Mouse (Mus musculus) stomach, embryonic 14.5 days (tissue): ENCODE results near the gene Gm17018. TPM values are rescaled to one million over a fixed set of nuclear protein-coding genes. Genes with fewer than 3 reads are reported as not detected.

Experiments used
- ATAC-seq: fragments of 200-750 bp; cut with Nextera tagmentation; 2 replicates; pipeline ENCODE4 v1.8.0; 2017; ENCODE audit warnings: low read depth, moderate TSS enrichment; ENCODE audit not compliant: insufficient number of reproducible peaks, insufficient read depth, low FRiP score
- H3K27ac ChIP-seq: fragments of 300-500 bp; sonication (generic); 2 replicates; pipeline ENCODE4 v1.5.1; 2014; ENCODE audit warnings: mild to moderate bottlenecking, low read length, moderate library complexity, mixed read lengths
- H3K27me3 ChIP-seq: fragments of 300-500 bp; sonication (generic); 2 replicates; pipeline ENCODE4 v1.6.1; 2014; ENCODE audit warnings: low read length, control low read depth, mixed read lengths; ENCODE audit not compliant: control insufficient read depth, insufficient read depth
- H3K36me3 ChIP-seq: fragments of 300-500 bp; sonication (generic); 2 replicates; pipeline ENCODE4 v1.6.1; 2014; ENCODE audit warnings: mild to moderate bottlenecking, control low read depth, low read length, moderate library complexity, mixed read lengths; ENCODE audit not compliant: control insufficient read depth, insufficient read depth
- H3K4me1 ChIP-seq: fragments of 300-500 bp; sonication (generic); 2 replicates; pipeline ENCODE4 v1.6.1; 2014; ENCODE audit warnings: low read length, control low read depth, mixed read lengths; ENCODE audit not compliant: control insufficient read depth, insufficient read depth
- H3K4me2 ChIP-seq: fragments of 300-500 bp; sonication (generic); replicated peaks from 2 replicates; pipeline ENCODE4 v1.6.1; 2014; ENCODE audit warnings: low read depth, low read length, control low read depth
- H3K4me3 ChIP-seq: fragments of 300-500 bp; sonication (generic); 2 replicates; pipeline ENCODE4 v1.5.1; 2014; ENCODE audit warnings: low read depth, low read length, control low read depth
- H3K9ac ChIP-seq: fragments of 300-500 bp; sonication (generic); replicated peaks from 2 replicates; pipeline ENCODE4 v1.6.1; 2014; ENCODE audit warnings: low read depth, mild to moderate bottlenecking, control low read depth, low read length, moderate library complexity, mixed read lengths
- H3K9me3 ChIP-seq: fragments of 300-500 bp; sonication (generic); 2 replicates; pipeline ENCODE4 v1.6.1; 2016; ENCODE audit warnings: low read depth, low read length, control low read depth; ENCODE audit not compliant: control insufficient read depth
- WGBS: fragments of 180-500 bp; shearing (Covaris S2); extraction: QIAGEN DNeasy Blood & Tissue Kit; methylation state at CpG from one replicate; pipeline ENCODE4 v1.1.7; 2014; 5-methylcytosine and 5-hydroxymethylcytosine counted together
- polyA plus RNA-seq: library from polyadenylated mRNA; unstranded; fragments of >200 nt; fragmentation: Nextera tagmentation; extraction: Ambion mirVana; gene quantifications from 2 replicates; pipeline ENCODE4 v1.2.1, GENCODE M21; 2014

Gm17018 gene
- polyA plus RNA-seq, 1 experiment from 2014 or later = 45.4 TPM

DNA sequence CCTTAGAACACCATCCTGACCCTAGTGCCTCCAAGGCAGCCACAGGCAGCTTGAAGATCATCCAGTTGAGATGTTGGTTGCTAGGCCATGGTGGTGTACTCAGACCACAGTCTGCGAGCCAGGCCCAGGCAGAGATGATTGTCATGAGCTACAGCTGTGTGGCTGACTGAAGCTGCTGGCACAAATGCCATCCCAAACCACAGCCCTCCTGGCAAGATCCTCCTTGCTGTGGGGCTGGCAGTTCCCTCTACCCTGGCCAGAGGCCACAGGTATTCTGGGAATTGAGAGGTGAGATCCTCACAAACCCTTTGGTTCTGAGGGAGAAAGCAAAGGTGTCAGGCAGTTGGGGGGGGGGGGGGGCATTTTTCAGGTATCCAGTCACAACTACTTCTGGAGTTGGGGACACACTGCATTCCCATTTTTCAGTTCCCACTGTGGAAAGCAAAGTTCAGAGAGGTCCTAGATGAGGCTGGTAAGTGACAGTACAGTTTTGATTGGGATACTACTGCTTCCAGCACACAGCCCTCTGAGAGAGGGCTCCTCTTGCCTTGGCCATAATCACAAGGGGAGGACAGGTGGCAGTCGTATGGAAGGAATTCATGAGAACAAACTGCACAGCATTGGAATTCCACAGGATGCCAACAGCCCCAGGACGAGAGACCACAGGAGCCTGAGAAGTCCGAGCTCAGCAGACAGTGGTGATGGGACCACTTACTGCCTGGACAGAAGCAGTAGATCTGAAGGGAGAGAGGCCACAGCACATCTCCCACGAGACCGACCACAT lies 27.3 kb downstream of the Gm17018 start:
- WGBS = 83% methylated on average over 6 of the region's 6 CpGs
- Histone ChIP-seq H3K27me3 (no peaks in the 10 kb centered on the region), H3K36me3 (no peaks in the 10 kb centered on the region), H3K27ac (no peak overlapping the region), H3K4me3 (no peak overlapping the region), H3K4me2 (no peak overlapping the region), H3K9me3 (no peaks in the 10 kb centered on the region), H3K4me1 (peaks cover 2% of the 10 kb centered on the region), H3K9ac (no peak overlapping the region)
- no peak for ATAC-seq

DNA sequence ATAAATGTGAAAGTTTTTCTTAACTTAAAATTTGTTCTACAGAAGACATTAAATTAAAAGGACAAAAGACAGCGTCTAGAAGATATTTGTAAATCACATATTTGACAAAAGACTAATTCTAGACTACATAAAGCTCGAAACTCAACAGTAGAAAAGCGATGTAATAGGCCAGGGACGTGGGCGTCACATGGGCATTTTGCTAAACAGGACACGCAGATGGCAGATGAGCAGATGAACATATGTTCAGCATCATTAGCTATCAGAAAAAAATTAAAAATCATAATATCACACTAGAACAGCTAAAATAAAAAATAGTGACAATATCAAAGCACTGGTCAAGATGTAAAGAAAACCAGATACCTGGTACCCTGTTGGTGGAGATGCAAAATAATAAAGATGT lies 29.3 kb downstream of the Gm17018 start:
- no peak overlapping the region for H3K4me2 ChIP-seq
- H3K27me3 ChIP-seq = no peaks in the 10 kb centered on the region
- no peak overlapping the region for H3K4me3 ChIP-seq
- no peak overlapping the region for H3K27ac ChIP-seq
- no peaks in the 10 kb centered on the region for H3K9me3 ChIP-seq
- WGBS = 94% methylated on average over 6 of the region's 6 CpGs
- ATAC-seq = no peak
- no peak overlapping the region for H3K9ac ChIP-seq
- peaks cover 2% of the 10 kb centered on the region for H3K4me1 ChIP-seq
- H3K36me3 ChIP-seq = no peaks in the 10 kb centered on the region

DNA sequence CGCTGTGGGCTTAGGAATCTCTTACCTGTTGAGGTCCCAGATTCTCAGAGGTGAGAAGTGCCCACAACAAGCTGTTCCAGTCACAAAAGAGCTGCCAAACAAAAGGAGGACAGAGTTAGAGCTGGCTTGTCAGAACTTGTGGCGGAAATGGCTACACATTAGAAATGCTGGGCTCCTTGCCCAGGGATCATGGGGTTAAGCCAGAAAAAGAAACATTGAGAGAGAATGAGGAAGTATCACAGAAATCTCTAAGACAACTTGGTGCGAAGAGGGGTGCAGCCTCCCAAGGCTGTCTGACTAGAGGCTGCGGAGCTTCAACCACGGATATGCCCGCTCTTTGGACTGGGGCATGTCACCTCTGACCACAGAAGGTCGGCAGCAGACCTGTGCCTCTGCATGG lies 31.3 kb downstream of the Gm17018 start:
- no peak for ATAC-seq
- no peak overlapping the region for H3K4me2 ChIP-seq

DNA sequence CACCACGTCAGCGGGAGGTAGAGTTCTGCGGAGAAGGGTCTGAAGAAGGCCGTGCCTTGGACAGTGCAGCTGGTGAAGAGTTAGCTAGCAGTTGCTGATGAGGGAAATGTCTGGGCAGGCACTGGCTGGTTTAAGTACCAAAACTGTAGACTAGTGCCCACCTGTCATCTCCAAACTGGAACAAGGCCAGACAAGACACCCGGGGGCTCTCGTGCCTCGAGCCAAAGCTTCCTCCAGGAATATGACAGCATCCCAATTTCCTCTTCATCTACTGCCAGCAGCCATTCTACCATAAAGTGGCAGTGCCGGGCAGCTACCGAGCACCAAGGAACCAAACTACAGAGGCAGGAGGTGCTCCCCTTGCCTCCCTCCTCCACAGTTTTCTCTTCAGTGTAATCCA lies 32.5 kb downstream of the Gm17018 start:
- Histone ChIP-seq H3K27me3 (no peaks in the 10 kb centered on the region), H3K27ac (no peak overlapping the region), H3K36me3 (no peaks in the 10 kb centered on the region), H3K4me3 (no peak overlapping the region), H3K4me1 (peaks cover 2% of the 10 kb centered on the region), H3K9ac (no peak overlapping the region), H3K9me3 (no peaks in the 10 kb centered on the region), H3K4me2 (no peak overlapping the region)
- WGBS = 90% methylated on average over 9 of the region's 9 CpGs
- no peak for ATAC-seq

More for the DNA sequence above, 31.3 kb downstream of the Gm17018 start:
- Histone ChIP-seq H3K27ac (no peak overlapping the region; the same call in 1 of the 2 replicates), H3K9ac (no peak overlapping the region), H3K9me3 (no peaks in the 10 kb centered on the region), H3K4me3 (no peak overlapping the region), H3K27me3 (no peaks in the 10 kb centered on the region), H3K36me3 (no peaks in the 10 kb centered on the region), H3K4me1 (peaks cover 2% of the 10 kb centered on the region)
- WGBS = 58% methylated on average over 7 of the region's 7 CpGs

DNA sequence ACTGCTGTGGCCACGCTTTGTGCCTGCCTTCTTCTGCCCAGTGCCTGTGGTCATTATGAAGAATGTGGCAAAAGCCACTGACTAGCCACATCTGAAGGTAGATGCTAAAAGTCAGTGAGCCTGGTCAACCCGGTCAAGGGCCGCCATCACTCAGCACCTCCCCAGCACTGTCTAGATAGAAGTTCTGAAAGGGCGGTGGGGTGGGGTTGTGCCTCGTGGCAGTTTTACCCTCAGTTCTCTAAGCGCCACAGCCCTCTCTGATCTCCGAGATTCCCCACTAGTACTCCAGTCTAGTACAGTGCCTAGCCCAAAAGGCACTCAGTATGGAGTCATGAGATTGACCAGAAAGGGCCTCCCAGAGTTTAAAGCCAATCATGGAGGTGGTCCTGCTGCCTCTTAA lies 33.7 kb downstream of the Gm17018 start:
- H3K27me3 ChIP-seq = no peaks in the 10 kb centered on the region
- H3K9ac ChIP-seq = no peak overlapping the region
- H3K4me3 ChIP-seq = no peak overlapping the region
- no peaks in the 10 kb centered on the region for H3K9me3 ChIP-seq
- H3K4me1 ChIP-seq = peaks cover 2% of the 10 kb centered on the region
- H3K4me2 ChIP-seq = no peak overlapping the region
- no peak overlapping the region for H3K27ac ChIP-seq
- 87% methylated on average over 7 of the region's 7 CpGs for WGBS
- no peak for ATAC-seq
- H3K36me3 ChIP-seq = no peaks in the 10 kb centered on the region

DNA sequence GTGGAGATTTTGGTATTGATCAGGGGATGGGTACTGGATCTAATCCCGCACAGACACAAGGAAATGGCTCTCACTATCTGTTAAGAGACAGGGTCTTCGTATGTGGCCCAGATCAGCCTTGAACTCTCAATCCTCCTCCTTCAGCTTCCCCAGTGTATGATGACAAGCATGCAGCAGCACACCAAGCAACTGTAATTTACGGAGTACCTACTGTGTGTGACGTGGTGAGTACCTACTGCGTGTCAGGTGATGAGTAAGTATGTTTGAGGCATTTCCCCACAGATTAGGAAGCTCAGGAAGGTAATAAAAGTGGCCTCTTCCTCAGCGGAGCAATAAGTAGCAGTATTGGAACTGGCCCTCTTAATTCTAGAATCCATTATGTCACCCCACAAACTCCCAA lies 35.1 kb downstream of the Gm17018 start:
- Histone ChIP-seq H3K36me3 (no peaks in the 10 kb centered on the region), H3K9me3 (no peaks in the 10 kb centered on the region), H3K9ac (no peak overlapping the region), H3K4me3 (no peak overlapping the region), H3K4me2 (no peak overlapping the region), H3K4me1 (peaks cover 2% of the 10 kb centered on the region), H3K27me3 (no peaks in the 10 kb centered on the region), H3K27ac (no peak overlapping the region)
- ATAC-seq = no peak
- WGBS = 92% methylated on average over 6 of the region's 6 CpGs

DNA sequence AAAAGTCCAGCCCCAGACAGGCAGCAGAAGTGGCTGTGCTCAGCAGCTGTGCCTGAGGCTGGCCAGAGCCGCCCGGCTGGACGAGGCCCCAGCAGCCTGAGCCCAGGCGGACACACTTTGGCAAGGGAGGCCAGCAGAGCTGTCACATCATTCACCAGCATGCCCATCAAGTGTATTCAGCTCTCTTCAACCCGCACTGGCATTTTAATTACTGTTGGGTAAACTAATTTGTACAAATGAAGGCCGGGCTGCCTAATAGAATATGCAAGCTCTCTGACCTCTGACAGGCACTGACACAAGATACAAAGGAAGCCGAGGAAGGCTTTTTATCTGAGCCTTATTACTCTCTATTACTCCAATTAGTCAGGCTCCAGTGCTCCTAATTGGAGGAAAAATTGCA lies 35.6 kb downstream of the Gm17018 start:
- 42% methylated on average over 7 of the region's 7 CpGs for WGBS

DNA sequence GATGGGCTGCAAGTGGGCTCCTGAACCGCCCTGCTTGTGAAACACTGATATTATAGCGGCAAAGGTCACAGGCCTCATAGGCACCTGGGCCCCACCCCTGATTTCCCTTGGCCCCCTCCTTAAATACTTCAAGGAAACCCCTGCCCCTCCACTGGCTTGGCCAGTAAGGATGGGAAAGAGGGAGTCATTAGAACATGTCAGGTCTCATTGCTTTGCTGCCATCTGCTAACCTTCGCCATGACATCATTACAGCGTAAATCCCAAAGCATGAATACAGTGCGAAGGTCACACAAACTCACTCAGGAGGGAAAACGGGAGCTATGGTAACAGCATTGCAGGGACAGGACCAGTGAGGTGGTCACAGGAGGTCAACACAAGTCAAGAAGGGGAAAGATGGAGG lies 36.0 kb downstream of the Gm17018 start:
- Histone ChIP-seq H3K4me3 (no peak overlapping the region), H3K27me3 (no peaks in the 10 kb centered on the region), H3K27ac (no peak overlapping the region), H3K9me3 (no peaks in the 10 kb centered on the region), H3K36me3 (no peaks in the 10 kb centered on the region), H3K4me1 (peaks cover 2% of the 10 kb centered on the region), H3K4me2 (no peak overlapping the region), H3K9ac (no peak overlapping the region)
- 84% methylated on average over 6 of the region's 6 CpGs for whole genome bisulfite sequencing
- no peak for ATAC-seq

More for the DNA sequence above, 35.6 kb downstream of the Gm17018 start:
- H3K27ac ChIP-seq = no peak overlapping the region
- H3K36me3 ChIP-seq = no peaks in the 10 kb centered on the region
- no peak for ATAC-seq
- no peak overlapping the region for H3K4me2 ChIP-seq
- H3K4me3 ChIP-seq = no peak overlapping the region
- H3K4me1 ChIP-seq = peaks cover 2% of the 10 kb centered on the region
- no peaks in the 10 kb centered on the region for H3K27me3 ChIP-seq
- no peak overlapping the region for H3K9ac ChIP-seq
- no peaks in the 10 kb centered on the region for H3K9me3 ChIP-seq

DNA sequence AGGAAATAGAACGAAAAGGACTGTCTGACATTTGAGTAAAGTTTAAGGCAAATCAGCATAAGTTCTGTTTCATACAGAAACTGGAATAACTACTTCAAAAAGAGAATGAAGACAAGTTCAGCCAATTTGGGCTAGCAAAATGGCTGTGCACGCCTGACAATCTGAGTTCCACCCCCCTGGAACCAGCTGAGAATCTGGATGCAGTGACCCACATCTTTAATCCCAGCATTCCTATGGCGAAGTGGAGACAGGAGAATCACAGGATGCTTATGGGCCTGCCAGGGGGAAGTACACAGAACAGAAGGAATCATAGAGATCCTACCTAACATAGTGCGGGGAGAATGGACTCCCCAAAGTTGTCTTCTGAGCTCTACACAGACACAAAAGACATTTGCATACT lies 36.7 kb downstream of the Gm17018 start:
- no peak overlapping the region for H3K9ac ChIP-seq
- no peak overlapping the region for H3K4me3 ChIP-seq
- H3K27ac ChIP-seq = no peak overlapping the region
- WGBS = 86% methylated on average over 4 of the region's 4 CpGs
- H3K9me3 ChIP-seq = no peaks in the 10 kb centered on the region
- ATAC-seq = no peak
- H3K36me3 ChIP-seq = no peaks in the 10 kb centered on the region
- no peak overlapping the region for H3K4me2 ChIP-seq
- H3K4me1 ChIP-seq = no peaks in the 10 kb centered on the region
- H3K27me3 ChIP-seq = no peaks in the 10 kb centered on the region
